Mouse (Mus musculus) forebrain, postnatal 0 days (tissue): ENCODE results near the gene Nat9. TPM values are rescaled to one million over a fixed set of nuclear protein-coding genes. Genes with fewer than 3 reads are reported as not detected.

ENCODE experiments used
- ATAC-seq: fragments of 200-750 bp; cut with Nextera tagmentation; 2 replicates; pipeline ENCODE4 v1.8.0; 2017; ENCODE audit warnings: mild to moderate bottlenecking, moderate library complexity
- DNase-seq: peaks from one replicate; pipeline ENCODE4 v3.0.0-alpha.2; 2015
- H3K27ac ChIP-seq: fragments of 300-500 bp; sonication (generic); 2 replicates; pipeline ENCODE4 v1.5.1; 2014; ENCODE audit warnings: low read depth, mild to moderate bottlenecking, antibody characterized with exemption, low read length, moderate library complexity, mixed read lengths
- H3K27me3 ChIP-seq: fragments of 300-500 bp; sonication (generic); 2 replicates; pipeline ENCODE4 v1.6.1; 2014; ENCODE audit warnings: mild to moderate bottlenecking, low read length, mixed read lengths; ENCODE audit not compliant: insufficient read depth
- H3K36me3 ChIP-seq: fragments of 300-500 bp; sonication (generic); 2 replicates; pipeline ENCODE4 v1.6.1; 2014; ENCODE audit warnings: mild to moderate bottlenecking, moderate library complexity; ENCODE audit not compliant: insufficient read depth
- H3K4me1 ChIP-seq: fragments of 300-500 bp; sonication (generic); 2 replicates; pipeline ENCODE4 v1.6.1; 2014; ENCODE audit warnings: antibody characterized with exemption; ENCODE audit not compliant: insufficient read depth
- H3K4me2 ChIP-seq: fragments of 300-500 bp; sonication (generic); 2 replicates; pipeline ENCODE4 v1.6.1; 2014; ENCODE audit warnings: low read depth, mild to moderate bottlenecking, moderate library complexity
- H3K4me3 ChIP-seq: fragments of 300-500 bp; sonication (generic); 2 replicates; pipeline ENCODE4 v1.5.1; 2014; ENCODE audit warnings: low read depth, low read length, mixed read lengths
- H3K9ac ChIP-seq: fragments of 300-500 bp; sonication (generic); 2 replicates; pipeline ENCODE4 v1.6.1; 2014; ENCODE audit warnings: mild to moderate bottlenecking
- H3K9me3 ChIP-seq: fragments of 300-500 bp; sonication (generic); 2 replicates; pipeline ENCODE4 v1.6.1; 2016; ENCODE audit warnings: low read length
- CTCF ChIP-seq: sonication (generic); IDR thresholded peaks from 2 replicates; pipeline ENCODE4 v1.5.1; 2016; ENCODE audit warnings: antibody characterized with exemption, control low read depth, low read depth
- WGBS: fragments of 180-500 bp; shearing (Covaris S2); extraction: QIAGEN DNeasy Blood & Tissue Kit; methylation state at CpG from one replicate; pipeline ENCODE4 v1.1.7; 2014; 5-methylcytosine and 5-hydroxymethylcytosine counted together
- polyA plus RNA-seq: library from polyadenylated mRNA; unstranded; fragments of >200 nt; fragmentation: Nextera tagmentation; extraction: Ambion mirVana; gene quantifications from 2 replicates; pipeline ENCODE4 v1.2.1, GENCODE M21; 2015
- total RNA-seq: library from RNA; depleted of rRNA; stranded (reverse); fragments of >200 nt; gene quantifications from 2 replicates; pipeline ENCODE4 v1.2.3, GENCODE M21; 2014; rRNA removed

Gene Nat9
- total and polyA plus RNA-seq, 2 experiments from 2014 or later, result 18.6 to 19.2 TPM

DNA sequence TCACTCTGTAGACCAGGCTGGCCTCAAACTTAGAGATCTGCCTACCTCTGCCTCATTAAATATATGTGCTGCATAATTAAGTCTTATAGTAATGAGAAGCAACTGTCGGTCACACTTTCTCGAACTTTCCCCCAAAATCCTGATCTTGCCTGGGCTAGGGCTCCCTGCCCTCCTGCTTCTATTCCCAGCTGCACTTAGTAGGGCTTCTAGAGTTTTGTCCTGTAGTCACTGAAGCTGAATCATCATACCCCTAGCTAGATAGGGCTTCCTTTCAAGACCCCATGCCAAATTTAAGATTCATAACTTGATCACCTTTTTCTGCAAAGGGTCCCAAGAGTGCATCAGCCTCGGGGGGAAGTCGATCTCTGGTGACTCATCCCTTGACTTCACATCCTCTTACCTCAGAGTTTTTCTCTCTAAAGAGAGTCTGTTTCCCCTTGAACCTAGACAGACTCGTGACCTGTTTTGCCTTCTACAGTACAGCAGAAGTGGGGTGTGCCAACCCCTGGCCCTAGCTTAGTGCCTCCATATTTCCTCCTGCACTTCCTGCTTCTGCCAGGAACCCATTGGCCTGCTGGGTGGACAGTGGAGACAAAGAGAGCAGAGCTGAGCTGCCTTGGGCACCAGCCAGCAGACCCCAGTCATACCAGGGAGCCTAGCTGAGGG lies 48.9 kb downstream of the Nat9 start:
- H3K9me3 ChIP-seq, result no peaks in the 10 kb centered on the region
- H3K9ac ChIP-seq, result no peak overlapping the region
- DNase-seq, result no peak
- H3K36me3 ChIP-seq, result no peaks in the 10 kb centered on the region
- 83% methylated on average over 5 of the region's 5 CpGs for WGBS
- no peak overlapping the region for H3K4me2 ChIP-seq
- TF ChIP-seq CTCF, result no peak
- H3K4me1 ChIP-seq, result no peaks in the 10 kb centered on the region
- peaks cover 4% of the 10 kb centered on the region; the same call in 1 of the 2 replicates for H3K27me3 ChIP-seq
- H3K4me3 ChIP-seq, result no peak overlapping the region
- H3K27ac ChIP-seq, result no peak overlapping the region
- ATAC-seq, result no peak

DNA sequence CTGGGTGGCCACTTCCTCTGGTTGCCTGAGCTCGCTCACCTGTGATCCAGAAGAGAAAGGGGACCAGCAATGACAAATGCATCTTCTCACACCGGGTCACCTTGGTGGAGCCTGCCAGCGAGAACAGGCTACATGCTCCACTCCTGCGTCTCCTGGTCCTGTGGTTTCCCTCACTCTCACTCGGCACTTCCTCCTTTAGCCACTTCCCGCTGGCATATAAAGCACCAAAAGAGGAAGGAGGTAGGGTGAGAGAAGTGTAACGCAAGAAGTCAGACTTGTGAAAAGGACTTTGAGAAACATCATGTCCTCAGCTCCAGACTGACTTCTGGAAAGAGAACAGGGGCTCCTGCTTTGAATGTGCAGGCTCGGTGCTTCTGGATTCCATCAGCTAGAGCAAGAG lies 53.9 kb downstream of the Nat9 start, which contains the start of gene Cd300lf:
Gene Cd300lf, minus strand, starts transcription at position 193 of the 400 bp plus-strand sequence.
- Histone ChIP-seq H3K4me1 (no peaks in the 10 kb centered on the region), H3K27me3 (no peaks in the 10 kb centered on the region), H3K4me2 (no peak within 1 kb of the TSS), H3K9ac (no peak within 1 kb of the TSS), H3K36me3 (no peaks in the 10 kb centered on the region), H3K27ac (no peak within 1 kb of the TSS), H3K4me3 (no peak within 1 kb of the TSS), H3K9me3 (no peaks in the 10 kb centered on the region)
- WGBS, result 85% methylated on average over 8 of the region's 8 CpGs
- ATAC-seq (no peak), DNase-seq (no peak)
- no peak for TF ChIP-seq CTCF

Other genes starting within 250 kb of the Nat9 start
- gene Cd300c, start 218.7 kb downstream of the Nat9 start, total RNA-seq, result not detected in 2 replicates
- not detected in 2 replicates for gene Cd300c, start 218.7 kb downstream of the Nat9 start, polyA plus RNA-seq
- 0.10 TPM in 1 of 2 replicates, not detected in the other for gene Cd300ld, start 197.9 kb downstream of the Nat9 start, total RNA-seq
- gene Cd300ld, start 197.9 kb downstream of the Nat9 start, polyA plus RNA-seq, result 0.06 TPM in 1 of 2 replicates, not detected in the other
- gene Cd300c2, start 186.0 kb downstream of the Nat9 start, total RNA-seq, result 1.5 TPM in 2 replicates
- gene Cd300c2, start 186.0 kb downstream of the Nat9 start, polyA plus RNA-seq, result 2.5 and 2.8 TPM in 2 replicates
- not detected in 2 replicates for gene Cd300ld2, start 171.7 kb downstream of the Nat9 start, total RNA-seq
- not detected in 2 replicates for gene Cd300ld2, start 171.7 kb downstream of the Nat9 start, polyA plus RNA-seq
- gene Cd300ld4, start 160.8 kb downstream of the Nat9 start, total RNA-seq, result not detected in 2 replicates
- gene Cd300ld4, start 160.8 kb downstream of the Nat9 start, polyA plus RNA-seq, result not detected in 2 replicates
- not detected in 2 replicates for gene Cd300ld5, start 150.1 kb downstream of the Nat9 start, total RNA-seq
- not detected in 2 replicates for gene Cd300ld5, start 150.1 kb downstream of the Nat9 start, polyA plus RNA-seq
- gene Cd300ld3, start 139.4 kb downstream of the Nat9 start, total RNA-seq, result not detected in 2 replicates
- gene Cd300ld3, start 139.4 kb downstream of the Nat9 start, polyA plus RNA-seq, result not detected in 2 replicates
- gene Cd300e, start 125.7 kb downstream of the Nat9 start, total RNA-seq, result not detected in 2 replicates
- gene Cd300e, start 125.7 kb downstream of the Nat9 start, polyA plus RNA-seq, result 0.09 TPM in 1 of 2 replicates, not detected in the other
- 0.38 and 0.57 TPM in 2 replicates for gene Rab37, start 96.4 kb downstream of the Nat9 start, total RNA-seq
- 0.82 and 0.84 TPM in 2 replicates for gene Rab37, start 96.4 kb downstream of the Nat9 start, polyA plus RNA-seq
- gene Cd300lf, start 53.9 kb downstream of the Nat9 start, total RNA-seq, result 0.24 TPM in 1 of 2 replicates, not detected in the other
- gene Cd300lf, start 53.9 kb downstream of the Nat9 start, polyA plus RNA-seq, result 0.05 and 0.18 TPM in 2 replicates
- gene Slc9a3r1, start 24.5 kb downstream of the Nat9 start, total RNA-seq, result 44.2 and 48.5 TPM in 2 replicates
- 68.4 and 73.9 TPM in 2 replicates for gene Slc9a3r1, start 24.5 kb downstream of the Nat9 start, polyA plus RNA-seq
- gene Tmem104, start 372 bp downstream of the Nat9 start, total RNA-seq, result 5.4 and 7.6 TPM in 2 replicates
- gene Tmem104, start 372 bp downstream of the Nat9 start, polyA plus RNA-seq, result 8.8 and 9.9 TPM in 2 replicates
- 1.5 and 1.6 TPM in 2 replicates for gene Grin2c, start 79.4 kb upstream of the Nat9 start, total RNA-seq
- gene Grin2c, start 79.4 kb upstream of the Nat9 start, polyA plus RNA-seq, result 0.35 and 0.48 TPM in 2 replicates
- gene Fdxr, start 89.2 kb upstream of the Nat9 start, total RNA-seq, result 18.6 and 26.2 TPM in 2 replicates
- 14.0 and 16.4 TPM in 2 replicates for gene Fdxr, start 89.2 kb upstream of the Nat9 start, polyA plus RNA-seq
- 3.8 and 6.5 TPM in 2 replicates for gene Fads6, start 109.8 kb upstream of the Nat9 start, total RNA-seq
- 0.47 and 0.48 TPM in 2 replicates for gene Fads6, start 109.8 kb upstream of the Nat9 start, polyA plus RNA-seq
- 0.15 TPM in 1 of 2 replicates, not detected in the other for gene Otop2, start 119.3 kb upstream of the Nat9 start, total RNA-seq
- gene Otop2, start 119.3 kb upstream of the Nat9 start, polyA plus RNA-seq, result 0.10 and 0.13 TPM in 2 replicates
- gene Ush1g, start 134.2 kb upstream of the Nat9 start, total RNA-seq, result 0.23 and 0.33 TPM in 2 replicates
- gene Ush1g, start 134.2 kb upstream of the Nat9 start, polyA plus RNA-seq, result 0.06 and 0.09 TPM in 2 replicates
- gene Otop3, start 146.9 kb upstream of the Nat9 start, total RNA-seq, result 0.31 and 0.48 TPM in 2 replicates
- gene Otop3, start 146.9 kb upstream of the Nat9 start, polyA plus RNA-seq, result 0.47 and 0.98 TPM in 2 replicates
- gene Hid1, start 179.9 kb upstream of the Nat9 start, total RNA-seq, result 52.4 and 54.5 TPM in 2 replicates
- 42.8 and 46.6 TPM in 2 replicates for gene Hid1, start 179.9 kb upstream of the Nat9 start, polyA plus RNA-seq
- 43.0 and 45.8 TPM in 2 replicates for gene Cdr2l, start 194.1 kb upstream of the Nat9 start, total RNA-seq
- 14.4 and 16.9 TPM in 2 replicates for gene Cdr2l, start 194.1 kb upstream of the Nat9 start, polyA plus RNA-seq
- 82.1 and 86.1 TPM in 2 replicates for gene Mrpl58, start 215.9 kb upstream of the Nat9 start, total RNA-seq
- 201 and 203 TPM in 2 replicates for gene Mrpl58, start 215.9 kb upstream of the Nat9 start, polyA plus RNA-seq
- gene Atp5h, start 232.1 kb upstream of the Nat9 start, total RNA-seq, result 339 and 418 TPM in 2 replicates
- 808 and 932 TPM in 2 replicates for gene Atp5h, start 232.1 kb upstream of the Nat9 start, polyA plus RNA-seq
- gene Kctd2, start 232.3 kb upstream of the Nat9 start, total RNA-seq, result 31.7 TPM in 2 replicates
- 27.1 and 29.3 TPM in 2 replicates for gene Kctd2, start 232.3 kb upstream of the Nat9 start, polyA plus RNA-seq